Mouse (Mus musculus) fibroblast of lung, adult 2 months (primary cell): ENCODE data around the gene Dip2a.

Experiments
- DNase-seq: peaks from one replicate; pipeline ENCODE4 v3.0.0-alpha.2; 2011; ENCODE audit warnings: low read depth

The Dip2a gene

GRCm38 (mm10) chr10:76306738-76307137, 38.4 kb downstream of the Dip2a start:
- DNase-seq, result no peak

GRCm38 (mm10) chr10:76300133-76300532, 45.0 kb downstream of the Dip2a start:
- no peak for DNase-seq

- DNase-seq, result no peak
Observed at GRCm38 (mm10) chr10:76293222-76293621, 51.9 kb downstream of the Dip2a start.

- DNase-seq, result no peak
Observed at GRCm38 (mm10) chr10:76289936-76290671, 55.0 kb downstream of the Dip2a start.

GRCm38 (mm10) chr10:76289052-76289451, 56.0 kb downstream of the Dip2a start:
- DNase-seq, result no peak

GRCm38 (mm10) chr10:76288268-76288993, 56.7 kb downstream of the Dip2a start:
- peak; percentile 57 for DNase-seq

- DNase-seq, result no peak
Observed at GRCm38 (mm10) chr10:76278541-76279097, 66.5 kb downstream of the Dip2a start.

GRCm38 (mm10) chr10:76275256-76275655, 69.8 kb downstream of the Dip2a start:
- DNase-seq, result no peak

GRCm38 (mm10) chr10:76271238-76271637, 73.9 kb downstream of the Dip2a start:
- no peak for DNase-seq

GRCm38 (mm10) chr10:76262431-76262830, 82.7 kb downstream of the Dip2a start:
- no peak for DNase-seq

GRCm38 (mm10) chr10:76261447-76261846, 83.6 kb downstream of the Dip2a start:
- no peak for DNase-seq

GRCm38 (mm10) chr10:76260358-76261059, 84.6 kb downstream of the Dip2a start:
- no peak for DNase-seq

GRCm38 (mm10) chr10:76259566-76260232, 85.4 kb downstream of the Dip2a start:
- no peak for DNase-seq

- peak; percentile 69 for DNase-seq
Observed at GRCm38 (mm10) chr10:76257719-76258390, 87.2 kb downstream of the Dip2a start.

GRCm38 (mm10) chr10:76257231-76257630, 87.9 kb downstream of the Dip2a start:
- no peak for DNase-seq

GRCm38 (mm10) chr10:76255617-76256016, 89.5 kb downstream of the Dip2a start:
- DNase-seq, result peak; percentile 68

GRCm38 (mm10) chr10:76253536-76253935, 91.6 kb downstream of the Dip2a start, which contains the start of gene S100b:
Gene S100b, plus strand, starts transcription at chr10:76253853.
- DNase-seq, result no peak

- no peak for DNase-seq
Observed at GRCm38 (mm10) chr10:76253079-76253478, 92.0 kb downstream of the Dip2a start.

GRCm38 (mm10) chr10:76250870-76251269, 94.2 kb downstream of the Dip2a start:
- DNase-seq, result no peak

- no peak for DNase-seq
Observed at GRCm38 (mm10) chr10:76248647-76248968, 96.5 kb downstream of the Dip2a start.

GRCm38 (mm10) chr10:76247960-76248646, 97.0 kb downstream of the Dip2a start:
- peak; percentile 61 for DNase-seq
